Comparison of ENCODE assay signal across 8 mouse cellular contexts in the genomic region with DNA sequence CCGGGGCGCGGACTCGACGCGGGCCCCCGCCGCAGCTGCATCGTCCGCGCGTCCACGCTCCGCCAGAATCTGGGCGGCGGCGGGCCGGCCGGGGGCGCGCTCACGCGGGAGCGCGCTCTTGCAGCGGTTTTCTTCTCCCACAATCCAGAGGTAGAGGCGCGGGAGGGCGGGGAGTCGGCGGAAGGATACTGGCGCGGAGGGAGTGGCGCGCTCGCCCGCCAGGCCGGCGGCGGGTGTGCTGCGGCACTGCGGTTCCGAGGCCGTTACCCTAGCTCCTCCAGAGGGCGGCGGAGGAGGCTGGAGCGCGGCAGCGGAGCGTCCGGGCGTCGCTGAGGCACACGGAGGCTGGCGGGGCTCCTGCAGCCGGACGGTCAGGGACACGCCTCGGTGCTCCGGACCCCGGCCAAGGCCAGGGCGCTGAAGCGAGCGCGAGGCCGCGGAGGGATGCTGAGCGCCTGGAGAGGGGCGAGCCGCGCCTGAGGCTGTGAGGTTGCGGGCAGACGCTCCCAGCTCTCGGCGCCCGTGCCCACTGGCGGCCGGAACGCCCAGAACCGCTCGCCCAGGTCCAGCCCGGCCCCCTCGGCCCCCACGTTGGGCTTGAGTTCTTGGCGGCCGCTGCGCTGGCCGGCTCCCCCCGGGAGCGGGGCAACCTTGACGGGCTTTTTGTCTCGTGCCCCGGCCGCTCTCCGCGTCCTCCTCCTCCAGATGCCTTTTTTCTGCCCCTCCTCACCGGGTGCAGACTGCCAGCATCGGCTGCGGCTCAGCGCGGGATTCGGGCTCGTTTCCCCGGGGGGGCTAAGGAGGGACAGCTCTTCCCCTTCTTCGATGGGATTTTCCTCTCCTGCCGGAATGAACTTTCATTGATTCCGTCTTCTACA. TPM values are rescaled to one million over a fixed set of nuclear protein-coding genes. Genes with fewer than 3 reads are reported as not detected.
DNase-seq lines count a peak whose midpoint lies in the region; ATAC-seq lines count a peak whose summit lies in the region.

A gene (plus strand): TSS at position 263 of the 878 bp plus-strand sequence.

- no peaks in the 10 kb centered on the region for H3K27me3 ChIP-seq in hindbrain, embryonic 12.5 days

- H3K27ac ChIP-seq in hindbrain, embryonic 12.5 days, result peak within 1 kb of the TSS; percentile 97

- peak within 1 kb of the TSS; percentile 75 for H3K4me2 ChIP-seq in hindbrain, embryonic 12.5 days (replicated peaks)

- WGBS in hindbrain, embryonic 12.5 days, result 0% methylated on average over 81 of the region's 107 CpGs

- peaks cover 12% of the 10 kb centered on the region for H3K4me1 ChIP-seq in hindbrain, embryonic 12.5 days

- H3K9ac ChIP-seq in hindbrain, embryonic 12.5 days, result peak within 1 kb of the TSS; percentile 97

- DNase-seq in NIH3T3 (ENCODE audit: low read depth), result peak; percentile 99
- DNase-seq in cerebellum, postnatal 10 days, result peak; percentile 96 to 98
- DNase-seq in frontal cortex, postnatal 10 days (ENCODE audit: low spot score in 2 of 2), result peak; percentile 95 to 97
- DNase-seq in layer of hippocampus, postnatal 14 days (ENCODE audit: low spot score in 2 of 2), result peak; percentile 97 to 98
- DNase-seq in lung, postnatal 14 days, result peak; percentile 97
- peak; percentile 85 for DNase-seq in retina, adult 2 months (ENCODE audit: low read depth, low spot score)
- peak; percentile 95 for DNase-seq in thymus, postnatal 36 days

- H3K36me3 ChIP-seq in hindbrain, embryonic 12.5 days, result 0 out of 2 replicates have a peak, but pooled peaks cover 5% of the 10 kb centered on the region

- H3K9me3 ChIP-seq in hindbrain, embryonic 12.5 days (replicated peaks), result no peaks in the 10 kb centered on the region

- peak within 1 kb of the TSS; percentile 95 for H3K4me3 ChIP-seq in hindbrain, embryonic 12.5 days

- ATAC-seq in hindbrain, embryonic 12.5 days (ENCODE audit: low FRiP score), result peak; percentile 96

RNA-seq across cellular contexts. Expression of the gene that starts here (rescaled TPM):
- 82.6 and 89.8 TPM in 2 replicates for polyA plus RNA-seq in hindbrain, embryonic 12.5 days (2016; fragmentation: Nextera tagmentation; extraction: Ambion mirVana)
- total RNA-seq in layer of hippocampus, postnatal 14 days (2021), result 10 to 100 TPM; 72.8 to 76.6 TPM

Comparison
In these comparisons a context has a peak if more than half of its experiments do, and no peak if none do; other contexts are left out.
1. Peak in every context shown above with its lines: DNase-seq, ATAC-seq, H3K4me3 ChIP-seq and H3K27ac ChIP-seq.